Mouse (Mus musculus): ENCODE measurements at regions not wholly inside any gene's neighbourhood (a gene's known extent, or its start where the extent isn't known, plus 50 kb on each side); places are given as distances from the start of the nearest gene placed in this dataset.

GRCm38 (mm10) chr12:47198609-47199008 is 379.9 kb upstream of the Nova1 start:
- TF ChIP-seq POLR2A (IDR thresholded peaks at IDR 0.05; ENCODE audit: low read depth, low read length): no peak
- no peak for TF ChIP-seq CTCF (conservative IDR thresholded peaks at IDR 0.05; ENCODE audit: insufficient read depth, insufficient read length, low read depth, low read length)
